Mouse (Mus musculus) hindbrain, postnatal 0 days (tissue): ENCODE measurements at regions not wholly inside any gene's neighbourhood (a gene's known extent, or its start where the extent isn't known, plus 50 kb on each side); places are given as distances from the start of the nearest gene placed in this dataset.

Experiments used
- ATAC-seq: fragments of 200-750 bp; cut with Nextera tagmentation; 2 replicates; pipeline ENCODE4 v1.8.0; 2017; ENCODE audit warnings: mild to moderate bottlenecking, moderate TSS enrichment, moderate library complexity
- DNase-seq: peaks from one replicate; pipeline ENCODE4 v3.0.0-alpha.2; 2015; ENCODE audit warnings: low spot score
- H3K27ac ChIP-seq: fragments of 300-500 bp; sonication (generic); 2 replicates; pipeline ENCODE4 v1.5.1; 2014; ENCODE audit warnings: mild to moderate bottlenecking
- H3K27me3 ChIP-seq: fragments of 300-500 bp; sonication (generic); 2 replicates; pipeline ENCODE4 v1.6.1; 2014; ENCODE audit warnings: low read length, mixed read lengths; ENCODE audit not compliant: insufficient read depth
- H3K36me3 ChIP-seq: fragments of 300-500 bp; sonication (generic); 2 replicates; pipeline ENCODE4 v1.6.1; 2014; ENCODE audit warnings: low read length, mixed read lengths; ENCODE audit not compliant: insufficient read depth
- H3K4me1 ChIP-seq: fragments of 300-500 bp; sonication (generic); 2 replicates; pipeline ENCODE4 v1.6.1; 2014; ENCODE audit warnings: antibody characterized with exemption, low read length, mixed read lengths; ENCODE audit not compliant: insufficient read depth
- H3K4me2 ChIP-seq: fragments of 300-500 bp; sonication (generic); 2 replicates; pipeline ENCODE4 v1.6.1; 2014; ENCODE audit warnings: low read depth, mild to moderate bottlenecking, low read length, moderate library complexity, mixed read lengths
- H3K4me3 ChIP-seq: fragments of 300-500 bp; sonication (generic); 2 replicates; pipeline ENCODE4 v1.5.1; 2014; ENCODE audit warnings: low read length
- H3K9ac ChIP-seq: fragments of 300-500 bp; sonication (generic); replicated peaks from 2 replicates; pipeline ENCODE4 v1.6.1; 2014; ENCODE audit warnings: mild to moderate bottlenecking, low read length, moderate library complexity, mixed read lengths
- H3K9me3 ChIP-seq: fragments of 300-500 bp; sonication (generic); 2 replicates; pipeline ENCODE4 v1.6.1; 2016; ENCODE audit warnings: low read length, mixed read lengths
- CTCF ChIP-seq: IDR thresholded peaks from 2 replicates; pipeline ENCODE4 v1.5.1; 2016; ENCODE audit warnings: antibody characterized with exemption, control low read depth, low read depth
- WGBS: fragments of 180-500 bp; shearing (Covaris S2); extraction: QIAGEN DNeasy Blood & Tissue Kit; methylation state at CpG from one replicate; pipeline ENCODE4 v1.1.7; 2014; 5-methylcytosine and 5-hydroxymethylcytosine counted together

- H3K4me1 ChIP-seq: no peaks in the 10 kb centered on the region
- 83% methylated on average over 2 of the region's 2 CpGs for WGBS
- no peaks in the 10 kb centered on the region for H3K9me3 ChIP-seq
- no peak for TF ChIP-seq CTCF
- no peaks in the 10 kb centered on the region for H3K36me3 ChIP-seq
- no peak overlapping the region for H3K27ac ChIP-seq
- DNase-seq: no peak
- no peak for ATAC-seq
- no peaks in the 10 kb centered on the region for H3K27me3 ChIP-seq
- no peak overlapping the region for H3K4me3 ChIP-seq
- no peak overlapping the region for H3K4me2 ChIP-seq
- H3K9ac ChIP-seq: no peak overlapping the region
These were observed 94.9 kb upstream of the Plscr5 start for GRCm38 (mm10) chr9:92097806-92098205.

- no peak overlapping the region for H3K9ac ChIP-seq
- no peak overlapping the region for H3K27ac ChIP-seq
- H3K4me3 ChIP-seq: no peak overlapping the region
- no peak overlapping the region for H3K4me2 ChIP-seq
- H3K27me3 ChIP-seq: no peaks in the 10 kb centered on the region
- no peaks in the 10 kb centered on the region for H3K4me1 ChIP-seq
- no peaks in the 10 kb centered on the region for H3K9me3 ChIP-seq
- peak; percentile 37; the same call in 1 of the 2 replicates for TF ChIP-seq CTCF
- WGBS: 92% methylated on average over 3 of the region's 3 CpGs
- no peaks in the 10 kb centered on the region for H3K36me3 ChIP-seq
- DNase-seq (no peak), ATAC-seq (no peak)
These were observed 63.2 kb upstream of the Plscr5 start for GRCm38 (mm10) chr9:92129504-92129903.

- no peak overlapping the region for H3K9ac ChIP-seq
- DNase-seq: no peak
- no peak for TF ChIP-seq CTCF
- no peak overlapping the region for H3K4me2 ChIP-seq
- no peaks in the 10 kb centered on the region for H3K27me3 ChIP-seq
- H3K4me3 ChIP-seq: no peak overlapping the region
- WGBS: 53% methylated on average over 1 of the region's 1 CpGs
- H3K4me1 ChIP-seq: no peaks in the 10 kb centered on the region
- H3K36me3 ChIP-seq: no peaks in the 10 kb centered on the region
- no peak overlapping the region for H3K27ac ChIP-seq
- ATAC-seq: no peak
- H3K9me3 ChIP-seq: no peaks in the 10 kb centered on the region
These were observed 62.3 kb upstream of the Plscr5 start for GRCm38 (mm10) chr9:92130445-92130844.

- Histone ChIP-seq H3K36me3 (no peaks in the 10 kb centered on the region), H3K4me2 (peak overlapping the region; percentile 7; the same call in 1 of the 2 replicates), H3K4me3 (no peak overlapping the region), H3K27me3 (no peaks in the 10 kb centered on the region), H3K4me1 (no peaks in the 10 kb centered on the region), H3K27ac (no peak overlapping the region), H3K9ac (no peak overlapping the region), H3K9me3 (no peaks in the 10 kb centered on the region)
- DNase-seq (peak; percentile 6), ATAC-seq (no peak)
- TF ChIP-seq CTCF: no peak
- 35% methylated on average over 9 of the region's 9 CpGs for WGBS
These were observed 60.3 kb upstream of the Plscr5 start for GRCm38 (mm10) chr9:92132440-92132839.

GRCm38 (mm10) chr9:92141924-92142323 lies 50.8 kb upstream of the Plscr5 start:
- no peak for DNase-seq
- no peak for ATAC-seq
- Histone ChIP-seq H3K4me1 (no peaks in the 10 kb centered on the region), H3K4me3 (no peak overlapping the region), H3K9me3 (no peaks in the 10 kb centered on the region), H3K27me3 (no peaks in the 10 kb centered on the region), H3K9ac (no peak overlapping the region), H3K36me3 (no peaks in the 10 kb centered on the region), H3K27ac (no peak overlapping the region), H3K4me2 (no peak overlapping the region)
- 85% methylated on average over 4 of the region's 4 CpGs for WGBS
- TF ChIP-seq CTCF: no peak
